Mouse (Mus musculus): ENCODE results near the gene Cnp.
"Not testable (repeated sequence)": the region's sequence is repeated elsewhere in the genome, so short reads cannot be mapped to it uniquely, and the experiment has no call there.

Cnp gene

GRCm38 (mm10) chr11:100555583-100555982, 19.1 kb upstream of the Cnp start:
- DNase-seq (ENCODE audit: low spot score), result peak; percentile 87

GRCm38 (mm10) chr11:100557563-100557962, 17.1 kb upstream of the Cnp start:
- no peak for DNase-seq (ENCODE audit: low spot score)

DNA sequence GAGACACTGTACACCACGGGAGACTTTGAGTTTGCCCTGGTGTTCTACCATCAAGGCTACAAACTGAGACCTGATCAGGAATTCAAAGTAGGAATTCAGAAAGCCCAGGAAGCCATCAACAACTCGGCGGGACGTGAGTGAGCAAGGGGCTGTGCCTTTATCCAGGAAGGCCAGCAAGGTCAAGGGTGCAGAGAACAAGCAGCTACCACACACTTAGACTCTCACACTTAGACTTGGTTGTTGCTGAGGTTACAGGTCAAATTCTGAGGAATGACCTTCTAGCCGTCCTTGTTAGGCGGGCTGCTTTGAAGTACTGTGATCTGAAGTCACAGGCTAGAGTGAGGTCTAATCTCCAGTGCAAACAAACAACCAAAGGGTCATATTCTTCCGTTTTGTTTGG, 15.2 kb upstream of the Cnp start:
- peak; percentile 23 for DNase-seq (ENCODE audit: low spot score)

- DNase-seq (ENCODE audit: low spot score), result no peak
Observed at GRCm38 (mm10) chr11:100561748-100562147, 13.0 kb upstream of the Cnp start.

DNA sequence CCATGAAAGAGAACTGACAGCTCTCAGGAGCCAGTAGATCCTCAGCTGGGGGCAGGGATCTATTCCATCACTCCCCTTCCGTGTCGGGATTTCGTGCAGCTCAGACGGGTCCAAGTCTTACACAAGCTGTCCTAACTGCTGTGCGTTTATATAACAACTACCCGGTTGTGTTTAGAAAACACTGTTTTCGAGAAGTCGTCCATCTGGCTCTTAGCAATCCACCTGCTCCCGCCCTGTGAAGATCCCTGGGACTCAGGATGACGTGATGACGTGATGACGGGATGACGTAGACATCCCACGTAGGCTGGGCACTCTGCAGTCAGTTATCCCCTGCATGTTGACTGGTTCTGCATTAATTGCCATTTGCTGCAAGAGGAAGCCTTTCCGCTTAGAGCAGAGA, 10.4 kb upstream of the Cnp start:
- DNase-seq (ENCODE audit: low spot score), result no peak

- DNase-seq (ENCODE audit: low spot score), result no peak
Observed at GRCm38 (mm10) chr11:100564703-100565102, 10.0 kb upstream of the Cnp start.

DNA sequence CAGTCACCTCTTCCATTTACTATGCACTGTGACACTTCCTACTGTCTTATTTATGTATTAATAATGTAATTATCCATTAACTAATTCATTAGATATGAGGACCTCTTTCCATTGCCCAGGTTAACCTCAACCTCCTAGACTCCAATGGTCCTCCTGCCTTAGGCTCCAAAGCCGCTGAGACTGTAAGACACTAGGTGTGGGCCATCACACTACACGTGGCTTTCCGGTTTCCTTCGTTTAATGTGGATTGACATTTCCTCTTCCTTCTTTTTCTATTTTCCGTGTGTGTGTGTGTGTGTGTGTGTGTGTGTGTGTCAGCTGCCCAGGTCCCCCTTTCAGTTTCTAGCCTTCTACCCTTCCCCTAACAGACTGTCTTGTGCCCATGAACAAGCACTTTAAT, 7.5 kb upstream of the Cnp start:
- DNase-seq (ENCODE audit: low spot score), result no peak

- DNase-seq (ENCODE audit: low spot score), result no peak
Observed at GRCm38 (mm10) chr11:100567815-100568245, 6.9 kb upstream of the Cnp start.

DNA sequence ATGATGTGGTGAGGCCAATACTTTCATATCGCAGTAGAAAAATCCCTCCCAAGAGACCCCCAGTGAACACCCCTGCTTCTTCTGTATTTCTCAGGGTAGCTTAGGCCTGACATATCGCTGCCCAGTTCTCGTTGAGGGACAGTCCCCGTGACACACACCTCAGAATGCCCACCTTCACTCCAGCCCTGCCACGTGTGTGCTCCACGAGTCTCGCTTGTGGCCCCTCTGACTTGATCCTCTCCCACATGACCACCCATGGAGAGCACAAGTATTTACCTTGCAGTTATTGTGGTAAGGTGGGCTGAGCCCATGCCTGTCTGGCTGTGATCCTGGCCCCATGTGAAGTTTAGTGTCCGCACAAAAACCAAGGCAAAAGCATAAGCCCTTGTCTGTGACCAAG, 6.0 kb upstream of the Cnp start:
- no peak for DNase-seq (ENCODE audit: low spot score)

DNA sequence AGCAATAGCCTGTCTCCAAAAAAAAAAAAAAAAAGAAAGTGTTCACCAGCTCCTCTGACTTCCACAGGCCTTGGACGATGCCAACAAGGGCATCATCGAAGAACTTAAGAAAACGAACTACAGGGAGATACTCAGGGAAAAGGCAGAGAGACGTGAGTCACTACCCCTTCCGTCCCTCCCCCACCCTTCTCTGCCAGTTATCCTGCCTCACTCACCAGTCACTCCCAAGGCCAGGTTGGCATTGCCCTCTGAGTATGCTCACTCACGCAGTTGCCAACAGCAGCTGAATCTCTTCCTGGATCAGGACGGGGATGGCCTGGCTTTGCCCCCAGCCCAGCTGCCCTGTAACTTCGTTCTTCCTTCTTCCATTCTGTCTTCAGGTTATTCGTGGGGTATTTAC, 4.9 kb upstream of the Cnp start:
- DNase-seq (ENCODE audit: low spot score), result no peak

DNA sequence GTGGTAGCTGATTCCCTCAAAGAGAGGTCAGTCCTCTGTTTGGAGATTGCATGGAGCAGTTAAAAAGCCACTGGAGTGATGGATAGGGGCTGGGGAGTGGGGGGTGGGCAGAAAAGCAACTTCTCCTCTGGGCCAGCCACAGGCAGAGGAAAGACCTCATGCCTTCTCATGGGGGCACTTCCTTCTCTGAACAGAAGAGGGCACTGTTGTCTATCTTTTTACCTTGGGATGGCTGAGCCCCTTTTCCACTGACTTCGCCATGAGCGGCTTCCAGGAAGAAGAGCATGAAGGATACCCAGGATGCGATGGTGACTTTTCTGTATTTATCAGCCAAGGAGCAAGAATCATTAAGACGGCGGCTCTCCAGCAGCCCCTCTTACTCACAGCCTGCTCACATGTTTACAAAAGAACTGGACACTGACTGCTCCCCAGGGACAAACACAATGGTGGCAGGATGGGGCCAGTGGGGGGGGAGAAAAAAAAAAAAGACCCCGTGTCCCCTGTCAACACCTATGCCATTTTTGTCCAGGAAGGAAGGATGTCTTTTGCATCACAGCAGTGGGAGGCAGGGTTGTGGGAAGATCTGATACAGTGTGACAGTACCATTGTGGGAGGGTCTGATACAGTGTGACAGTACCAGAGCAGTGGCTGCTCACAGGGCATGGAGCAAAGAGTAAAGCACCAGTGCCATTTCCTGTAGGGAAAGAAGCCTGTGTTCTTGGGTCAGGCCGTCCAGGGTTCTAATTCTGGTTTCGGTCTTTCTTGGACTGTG, 4.1 kb upstream of the Cnp start:
- DNase-seq (ENCODE audit: low spot score), result peak; percentile 88

DNA sequence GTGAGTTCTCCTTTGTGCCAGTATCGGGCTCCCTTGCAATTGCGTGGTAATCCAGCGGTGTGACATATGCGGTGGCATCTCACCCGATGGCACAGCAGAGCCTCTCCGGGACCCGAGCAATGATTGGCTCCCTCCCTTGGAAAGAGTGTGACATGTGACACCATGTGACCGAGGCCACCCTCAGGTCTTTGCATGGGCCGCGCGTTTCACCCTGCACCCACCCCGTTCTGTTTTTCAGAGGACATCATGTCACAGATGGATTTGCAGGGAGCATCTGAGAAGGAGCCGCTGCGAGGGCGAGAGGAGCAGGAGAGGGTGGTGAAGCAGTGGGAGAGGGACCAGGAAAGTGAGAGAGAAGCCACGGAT, 3.5 kb upstream of the Cnp start:
- DNase-seq (ENCODE audit: low spot score), result no peak

DNA sequence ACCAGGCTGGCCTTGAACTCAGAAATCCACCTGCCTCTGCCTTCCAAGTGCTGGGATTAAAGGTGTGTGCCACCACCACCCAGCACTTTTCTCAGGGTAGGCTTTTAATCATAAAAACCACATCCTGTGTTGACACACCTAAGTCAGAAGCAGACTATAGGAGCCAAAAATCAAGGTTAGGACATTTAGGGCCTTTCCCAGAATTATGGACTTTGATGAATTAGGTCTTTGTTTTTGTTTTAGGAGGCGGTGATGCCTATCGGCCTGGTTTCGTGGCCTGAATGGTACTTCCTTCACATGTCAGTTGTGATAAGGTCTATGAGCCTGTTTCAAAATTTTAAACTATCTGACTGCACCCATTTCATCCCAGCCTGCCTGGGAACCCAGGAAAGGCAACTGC, 516 bp upstream of the Cnp start:
- no peak for DNase-seq (ENCODE audit: low spot score)

DNA sequence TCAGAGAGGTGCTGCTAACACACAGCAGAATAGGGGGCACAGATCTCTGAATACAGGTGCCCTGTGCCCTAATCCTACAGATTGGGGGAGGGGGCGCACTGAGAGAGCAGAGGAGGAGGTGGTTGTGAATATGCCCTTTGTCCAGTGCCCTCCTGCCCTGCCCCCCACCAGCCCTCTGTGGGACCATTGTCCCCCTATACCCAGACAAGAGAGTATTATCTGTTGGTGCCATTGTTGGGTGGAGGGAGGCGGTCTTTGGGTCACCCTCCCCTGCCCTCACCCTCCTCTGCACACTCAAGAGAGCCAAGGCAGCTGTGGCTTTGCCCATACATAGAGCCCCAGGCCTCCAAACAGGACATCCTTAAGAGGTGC, 766 bp downstream of the Cnp start:
- no peak for DNase-seq (ENCODE audit: low spot score)

- no peak for DNase-seq (ENCODE audit: low spot score)
Observed at GRCm38 (mm10) chr11:100576256-100576655, 1.6 kb downstream of the Cnp start.

DNA sequence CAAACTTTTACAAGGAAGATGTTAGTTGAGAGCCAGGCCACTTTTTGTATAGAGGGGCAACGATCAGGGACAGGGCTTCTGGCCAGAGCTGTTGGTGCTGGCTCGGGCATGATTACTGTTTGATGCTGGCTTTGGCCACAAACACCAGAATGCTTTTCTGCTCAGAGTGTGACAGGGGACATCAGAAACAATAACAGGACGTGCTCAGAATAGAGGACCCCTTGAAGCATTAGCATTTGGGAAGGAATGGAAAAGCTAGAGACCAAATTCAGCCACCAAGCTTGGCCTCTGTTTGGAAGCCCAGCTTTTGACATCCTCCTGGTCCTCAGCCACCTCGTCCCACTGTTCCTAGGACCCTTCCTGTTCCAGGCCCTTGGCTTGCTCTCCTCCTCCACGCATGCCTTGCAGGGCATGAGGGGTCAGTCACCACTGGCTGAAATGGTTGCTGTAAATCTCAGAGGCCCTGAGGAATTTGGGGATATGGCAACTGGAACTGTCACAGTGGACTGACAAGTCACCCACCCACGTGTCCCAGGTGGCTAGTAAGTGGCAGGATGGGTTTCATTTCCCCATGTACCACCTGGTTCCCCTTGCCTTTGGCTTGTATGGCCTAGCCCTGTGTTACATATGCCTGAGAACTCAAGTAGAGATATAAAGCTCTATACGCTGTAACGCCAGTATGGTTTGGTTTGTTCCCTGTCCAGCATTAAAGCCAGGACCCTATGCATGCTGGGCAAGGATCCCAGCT, 3.3 kb downstream of the Cnp start:
- no peak for DNase-seq (ENCODE audit: low spot score)

DNA sequence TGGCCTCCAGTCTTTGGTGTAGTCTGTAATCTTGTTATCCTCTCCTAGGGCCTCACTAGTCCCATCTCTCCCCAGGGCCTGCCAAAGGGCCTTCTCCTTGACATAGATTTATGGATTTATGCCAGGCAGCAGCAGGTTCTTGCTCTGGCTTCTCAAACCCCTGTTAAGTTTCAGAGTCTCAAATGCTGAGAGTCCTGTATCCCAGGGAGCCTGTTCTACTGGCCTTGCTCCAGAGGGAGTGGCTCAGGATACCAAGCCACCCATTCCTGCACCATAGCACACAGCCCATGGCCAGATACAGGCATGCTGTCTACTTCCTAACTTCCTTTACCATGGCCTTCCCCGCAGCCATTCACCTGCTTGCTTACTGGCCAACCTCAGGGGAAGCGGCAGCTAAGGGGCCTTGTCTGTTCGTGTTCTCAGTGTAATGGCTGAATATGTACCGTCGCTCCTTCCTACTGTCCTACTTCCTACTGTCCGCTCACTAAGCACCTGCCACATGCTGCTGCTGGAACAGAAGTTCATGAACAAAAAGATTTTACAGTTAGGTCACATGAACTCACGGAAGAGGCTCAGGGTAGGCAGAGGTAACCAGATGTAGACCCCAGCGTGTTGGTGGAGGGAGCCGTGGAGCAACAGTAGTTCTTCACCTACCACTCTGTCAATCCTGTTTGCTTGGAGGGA, 4.6 kb downstream of the Cnp start:
- no peak for DNase-seq (ENCODE audit: low spot score)

- DNase-seq (ENCODE audit: low spot score), result no peak
Observed at GRCm38 (mm10) chr11:100580275-100580674, 5.6 kb downstream of the Cnp start.

DNA sequence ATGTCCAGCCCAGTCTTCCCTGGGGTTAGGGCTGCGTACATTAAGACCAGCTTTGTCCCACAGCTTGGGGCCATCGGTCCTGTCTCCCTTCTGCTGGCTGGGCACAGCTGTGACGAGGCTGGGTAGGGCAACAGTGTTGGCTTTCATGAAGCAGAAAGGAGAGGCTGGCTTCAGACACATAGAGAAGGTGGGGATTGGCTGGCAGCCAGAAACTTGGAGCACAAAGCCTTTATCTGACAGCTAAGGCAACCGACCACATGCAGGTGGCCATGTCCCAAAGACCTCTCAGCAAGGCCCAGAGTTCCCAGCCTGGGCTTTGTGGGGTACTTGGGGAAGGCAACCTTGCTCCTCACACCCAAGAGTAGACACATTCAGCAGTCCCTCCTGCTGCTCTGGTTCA, 7.1 kb downstream of the Cnp start:
- DNase-seq (ENCODE audit: low spot score), result no peak

GRCm38 (mm10) chr11:100582413-100582812, 7.7 kb downstream of the Cnp start:
- DNase-seq (ENCODE audit: low spot score), result not testable (repeated sequence)

DNA sequence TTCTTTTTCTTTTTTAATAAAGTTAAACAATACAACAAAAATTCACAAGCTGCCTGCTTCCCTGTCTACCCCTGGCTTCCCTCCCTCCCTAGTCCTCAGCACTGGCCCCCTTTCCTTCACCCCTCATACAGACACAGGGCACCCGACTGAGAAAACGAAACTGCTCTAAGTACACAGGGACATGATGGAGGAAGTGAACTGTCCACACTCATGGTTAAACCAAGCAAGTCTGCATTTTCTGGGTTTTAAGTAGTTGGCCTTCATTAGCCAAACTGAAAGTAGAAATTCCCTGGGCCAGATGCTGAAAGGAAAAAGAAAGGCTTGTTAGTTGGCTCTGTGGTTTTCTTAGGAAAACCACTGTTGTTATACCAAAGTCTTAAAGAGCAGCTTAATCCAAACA, 8.1 kb downstream of the Cnp start:
- DNase-seq (ENCODE audit: low spot score), result no peak

DNA sequence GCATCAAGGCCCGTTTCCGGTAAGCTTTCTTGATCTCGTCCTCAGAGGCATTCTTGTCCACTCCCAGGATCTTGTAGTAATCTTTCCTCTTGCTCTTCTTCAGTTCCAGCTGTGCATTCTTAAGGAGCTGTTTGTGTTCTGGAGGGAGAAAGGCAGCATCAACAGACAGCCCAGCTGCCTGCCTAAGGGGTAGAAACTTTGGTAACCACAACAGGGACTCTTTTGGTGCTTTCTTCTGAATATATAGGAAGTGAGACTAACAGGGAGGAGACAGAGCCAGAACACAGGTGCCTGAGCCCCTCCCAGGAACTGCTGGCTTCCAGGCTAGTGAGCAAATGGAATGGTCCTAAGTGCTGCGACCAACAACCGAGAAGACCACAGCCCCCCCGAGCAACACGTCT, 9.9 kb downstream of the Cnp start:
- no peak for DNase-seq (ENCODE audit: low spot score)

- DNase-seq (ENCODE audit: low spot score), result no peak
Observed at GRCm38 (mm10) chr11:100585148-100585547, 10.4 kb downstream of the Cnp start.
